Mouse (Mus musculus): ENCODE measurements around the gene Pnma3. TPM values are rescaled to one million over a fixed set of nuclear protein-coding genes. Genes with fewer than 3 reads are reported as not detected.
"Not testable (repeated sequence)": the region's sequence is repeated elsewhere in the genome, so short reads cannot be mapped to it uniquely, and the experiment has no call there.

Gene Pnma3
- total RNA-seq (2014; fragmentation: Nextera tagmentation) (not detected in 2 replicates), total RNA-seq (2017) (not detected in 2 replicates)

DNA sequence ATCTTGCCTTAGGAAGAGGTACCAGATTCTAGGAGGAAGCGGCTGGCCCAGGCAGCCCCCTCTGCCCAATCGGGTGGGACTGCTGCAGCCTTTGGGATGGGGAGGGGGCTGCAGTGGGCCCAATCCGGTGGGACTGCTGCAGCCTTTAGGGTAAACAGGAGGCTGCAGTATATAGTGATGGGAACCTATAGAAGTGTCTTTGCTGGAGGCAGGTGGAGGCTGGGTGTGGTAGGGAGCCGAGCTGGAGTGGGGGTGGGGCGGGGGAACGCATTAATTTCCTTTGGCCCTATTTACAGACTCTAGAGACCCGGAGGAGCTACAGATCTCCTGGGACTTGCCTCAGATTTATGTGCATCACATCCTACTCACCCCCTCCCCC lies at the start of gene Pnma3:
Gene Pnma3 (plus strand): TSS at position 373 of the 379 bp plus-strand sequence.
- no peak for ATAC-seq (replicated peaks; ENCODE audit: low FRiP score, low TSS enrichment, poor library complexity, severe bottlenecking)

GRCm38 (mm10) chrX:73037003-73037402 lies 27.6 kb upstream of the Pnma3 start, which contains the start of gene Pnma5:
TSS of gene Pnma5 (minus strand) at chrX:73037103.
- ATAC-seq (replicated peaks; ENCODE audit: low FRiP score, low TSS enrichment, poor library complexity, severe bottlenecking): no peak

DNA sequence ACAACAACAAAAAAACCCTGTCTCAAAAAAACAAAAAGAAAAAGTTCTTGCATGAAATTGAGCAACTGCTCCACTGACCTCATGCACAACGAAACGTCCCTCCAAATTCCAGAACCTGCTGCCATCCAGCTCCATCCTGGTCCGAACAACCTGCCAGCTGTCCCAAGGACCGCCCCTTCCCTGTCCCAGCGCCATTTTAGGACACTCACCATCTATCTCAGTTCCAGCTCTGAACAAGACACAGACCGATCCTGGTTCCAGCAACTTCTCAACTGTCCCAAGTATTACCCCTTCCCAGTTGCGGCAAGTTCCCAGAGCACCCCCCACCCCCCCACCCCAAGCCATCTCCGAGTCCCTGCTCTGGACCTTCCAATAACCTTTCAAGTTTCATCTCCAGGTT lies 25.8 kb upstream of the Pnma3 start:
- ATAC-seq (replicated peaks; ENCODE audit: low FRiP score, low TSS enrichment, poor library complexity, severe bottlenecking): no peak

- ATAC-seq (replicated peaks; ENCODE audit: low FRiP score, low TSS enrichment, poor library complexity, severe bottlenecking): no peak
These were observed 24.9 kb upstream of the Pnma3 start for GRCm38 (mm10) chrX:73039666-73040065.

DNA sequence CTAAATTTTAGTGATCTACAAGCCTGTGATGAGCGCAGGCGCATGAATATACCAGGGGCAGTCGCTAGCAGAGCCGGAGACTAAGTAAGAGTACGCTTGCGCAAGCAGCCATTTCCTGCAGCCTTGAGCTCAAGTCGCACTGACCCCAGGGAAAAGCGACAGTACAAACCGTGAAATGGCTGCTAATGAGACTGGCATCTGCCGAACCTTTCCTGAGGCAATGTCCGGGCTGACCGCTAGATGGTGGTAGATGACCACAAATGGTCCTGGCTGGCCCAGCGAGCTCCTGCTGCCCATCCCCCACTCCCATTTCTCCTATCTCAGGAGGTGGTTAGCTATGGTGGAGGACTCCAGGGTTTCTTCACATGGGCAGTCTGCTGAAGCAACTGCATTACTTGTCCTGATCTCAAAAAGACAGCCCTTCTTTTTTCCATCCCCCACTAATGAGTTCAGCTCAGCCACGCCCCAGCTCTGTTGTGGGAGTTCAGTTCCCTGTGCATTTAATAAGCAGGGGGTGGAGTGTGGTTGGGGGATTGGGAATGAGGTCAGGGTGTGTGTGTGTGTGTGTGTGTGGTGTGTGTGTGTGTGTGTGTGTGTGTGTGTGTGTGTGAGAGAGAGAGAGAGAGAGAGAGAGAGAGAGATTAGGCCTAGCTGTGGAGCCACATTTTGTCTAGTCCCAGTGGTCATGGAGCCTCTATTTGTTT lies 10.6 kb upstream of the Pnma3 start:
- ATAC-seq (replicated peaks; ENCODE audit: low FRiP score, low TSS enrichment, poor library complexity, severe bottlenecking): peak; percentile 95

GRCm38 (mm10) chrX:73061528-73061927 lies 3.1 kb upstream of the Pnma3 start:
- peak; percentile 55; the same call in 1 of the 2 replicates for ATAC-seq (replicated peaks; ENCODE audit: low FRiP score, low TSS enrichment, poor library complexity, severe bottlenecking)

DNA sequence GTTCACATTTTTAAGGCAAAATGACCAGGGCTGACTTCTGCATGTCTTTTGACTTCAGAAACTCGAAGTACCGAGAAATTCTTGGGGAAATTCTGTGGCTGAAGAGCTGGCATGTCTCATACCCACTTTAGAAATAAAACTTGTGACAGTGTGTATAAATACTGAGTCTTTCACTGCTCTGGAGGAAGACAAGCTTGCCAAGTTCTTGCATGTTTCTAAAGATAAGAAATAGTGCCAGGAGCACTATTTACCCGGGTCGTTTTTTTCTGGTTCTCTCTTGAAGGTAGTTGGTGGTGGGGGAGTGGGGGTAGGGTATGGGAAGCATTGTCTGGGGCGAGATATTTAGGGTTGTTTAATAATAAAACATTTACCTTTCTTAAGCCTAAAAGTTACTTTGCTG lies 2.3 kb upstream of the Pnma3 start:
- peak; percentile 63 for ATAC-seq (replicated peaks; ENCODE audit: low FRiP score, low TSS enrichment, poor library complexity, severe bottlenecking)

GRCm38 (mm10) chrX:73063512-73064414 lies 824 bp upstream of the Pnma3 start:
- no peak for ATAC-seq (replicated peaks; ENCODE audit: low FRiP score, low TSS enrichment, poor library complexity, severe bottlenecking)

- ATAC-seq (replicated peaks; ENCODE audit: low FRiP score, low TSS enrichment, poor library complexity, severe bottlenecking): not testable (repeated sequence)
These were observed 2.3 kb downstream of the Pnma3 start for GRCm38 (mm10) chrX:73066765-73067312.

DNA sequence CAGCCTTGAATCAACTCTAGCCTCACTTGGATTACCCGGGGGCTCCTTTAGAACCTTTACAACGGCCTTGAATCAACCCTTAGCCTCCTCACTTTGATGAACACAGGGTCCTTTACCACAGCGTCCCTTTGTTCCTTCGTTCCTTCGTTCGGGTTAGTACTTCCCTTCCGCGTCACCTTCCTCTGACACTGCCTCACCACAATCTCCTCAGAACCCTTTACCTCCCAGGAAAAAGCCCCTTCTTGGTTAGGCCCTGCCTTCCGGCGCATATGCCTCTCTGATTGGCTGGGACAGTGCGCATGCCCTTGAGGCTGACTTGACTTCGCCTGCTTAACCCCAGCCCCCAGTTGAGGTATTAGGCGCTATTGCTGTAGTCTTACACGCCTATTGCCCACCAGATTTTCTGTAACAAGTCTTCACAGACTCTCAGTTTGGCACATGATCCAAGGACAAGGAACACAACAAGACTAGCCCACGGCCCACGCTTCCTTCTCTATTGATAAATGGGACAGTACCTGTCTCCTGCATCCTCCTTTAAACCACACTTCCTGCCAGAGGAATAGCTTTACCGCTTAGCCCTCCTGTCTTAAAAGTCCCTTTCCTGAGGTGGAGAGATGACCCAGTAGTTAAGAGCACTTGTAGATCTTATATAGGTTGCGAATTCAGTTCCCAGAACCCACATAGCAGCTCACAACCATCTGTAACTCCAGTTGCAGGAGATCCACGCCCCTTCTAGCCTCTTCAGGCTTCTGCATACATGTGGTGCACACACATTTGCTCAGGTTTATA lies 17.9 kb downstream of the Pnma3 start, which contains the start of gene Xlr4a:
Gene Xlr4a (minus strand): TSS at position 212 of the 789 bp plus-strand sequence.
- ATAC-seq (replicated peaks; ENCODE audit: low FRiP score, low TSS enrichment, poor library complexity, severe bottlenecking): not testable (repeated sequence)

DNA sequence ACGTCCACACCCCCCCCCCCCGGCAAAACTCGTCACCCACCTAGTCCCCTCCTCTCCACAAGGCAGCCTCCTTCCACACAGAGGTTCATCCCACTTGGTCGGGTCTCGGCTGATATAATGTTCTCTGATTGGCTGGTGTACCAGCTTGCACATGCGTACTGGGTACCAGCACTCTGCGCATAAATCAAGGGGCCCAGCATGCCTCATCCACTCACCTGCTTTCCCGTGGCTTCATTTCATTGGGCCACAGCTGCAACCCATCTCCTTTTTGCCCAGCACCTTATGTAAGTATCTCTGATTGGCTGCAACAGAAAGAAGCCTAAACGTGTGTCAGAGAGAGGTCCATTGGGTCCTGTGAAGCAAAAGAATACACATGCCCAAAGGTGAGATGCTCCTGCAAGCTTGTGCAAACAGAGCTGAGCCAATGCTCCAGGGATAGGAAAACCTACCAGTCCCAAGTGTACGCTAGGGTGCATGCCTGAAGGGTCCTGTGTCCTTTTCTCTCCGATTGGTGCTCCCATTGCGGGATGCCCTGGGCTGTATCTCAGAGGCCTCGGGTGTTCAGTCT lies 32.4 kb downstream of the Pnma3 start, which contains the start of gene Xlr3a:
Gene Xlr3a (minus strand): TSS at position 155 of the 568 bp plus-strand sequence.
- not testable (repeated sequence) for ATAC-seq (replicated peaks; ENCODE audit: low FRiP score, low TSS enrichment, poor library complexity, severe bottlenecking)

DNA sequence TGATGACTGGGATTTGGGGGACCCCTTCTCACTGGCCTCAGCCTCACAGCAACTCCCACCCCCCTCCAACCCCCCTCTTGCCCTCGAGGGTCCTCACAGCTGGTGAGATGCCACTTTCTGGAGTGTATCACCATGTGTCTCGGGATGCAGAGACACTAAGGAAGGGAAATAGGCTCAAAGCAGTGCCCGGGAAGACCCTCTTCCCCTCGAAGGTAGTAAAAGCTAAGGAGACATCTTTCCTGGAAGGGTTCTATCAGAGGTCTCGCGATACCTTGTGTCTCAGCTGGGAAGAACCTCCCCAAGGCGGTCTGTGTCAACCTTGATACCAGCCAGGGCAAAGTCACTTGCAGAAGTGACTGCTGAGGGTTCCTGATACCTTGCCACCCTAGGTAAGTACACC lies 52.2 kb downstream of the Pnma3 start, which contains the start of gene Gm14685:
Gene Gm14685 (plus strand): TSS at position 301 of the 400 bp plus-strand sequence.
- ATAC-seq (replicated peaks; ENCODE audit: low FRiP score, low TSS enrichment, poor library complexity, severe bottlenecking): not testable (repeated sequence)

Other genes with a start within 250 kb of the Pnma3 start
- not detected in 2 replicates for gene Gabrq, start 239.6 kb upstream of the Pnma3 start, total RNA-seq (2014; fragmentation: Nextera tagmentation)
- not detected in 2 replicates for gene Gabrq, start 239.6 kb upstream of the Pnma3 start, total RNA-seq (2017)
- 40.3 and 76.2 TPM in 2 replicates for gene Cetn2, start 146.4 kb upstream of the Pnma3 start, total RNA-seq (2014; fragmentation: Nextera tagmentation)
- gene Cetn2, start 146.4 kb upstream of the Pnma3 start, total RNA-seq (2017): 90.8 and 114 TPM in 2 replicates
- gene Nsdhl, start 146.2 kb upstream of the Pnma3 start, total RNA-seq (2014; fragmentation: Nextera tagmentation): 12.9 and 16.6 TPM in 2 replicates
- gene Nsdhl, start 146.2 kb upstream of the Pnma3 start, total RNA-seq (2017): 22.1 and 22.2 TPM in 2 replicates
- gene Zfp185, start 77.4 kb upstream of the Pnma3 start, total RNA-seq (2014; fragmentation: Nextera tagmentation): 5.6 TPM in 1 of 2 replicates, not detected in the other
- not detected in 2 replicates for gene Zfp185, start 77.4 kb upstream of the Pnma3 start, total RNA-seq (2017)
- gene Pnma5, start 27.7 kb upstream of the Pnma3 start, total RNA-seq (2014; fragmentation: Nextera tagmentation): not detected in 2 replicates
- not detected in 2 replicates for gene Pnma5, start 27.7 kb upstream of the Pnma3 start, total RNA-seq (2017)
- gene Xlr4a, start 17.7 kb downstream of the Pnma3 start, total RNA-seq (2014; fragmentation: Nextera tagmentation): 12.6 and 21.7 TPM in 2 replicates
- 30.9 and 41.9 TPM in 2 replicates for gene Xlr4a, start 17.7 kb downstream of the Pnma3 start, total RNA-seq (2017)
- 1.2 and 4.0 TPM in 2 replicates for gene Xlr3a, start 32.3 kb downstream of the Pnma3 start, total RNA-seq (2014; fragmentation: Nextera tagmentation)
- gene Xlr3a, start 32.3 kb downstream of the Pnma3 start, total RNA-seq (2017): 15.0 TPM in 1 of 2 replicates, not detected in the other
- not detected in 2 replicates for gene Gm14685, start 52.3 kb downstream of the Pnma3 start, total RNA-seq (2014; fragmentation: Nextera tagmentation)
- not detected in 2 replicates for gene Gm14685, start 52.3 kb downstream of the Pnma3 start, total RNA-seq (2017)
- not detected in 2 replicates for gene Xlr5b, start 84.0 kb downstream of the Pnma3 start, total RNA-seq (2014; fragmentation: Nextera tagmentation)
- not detected in 2 replicates for gene Xlr5b, start 84.0 kb downstream of the Pnma3 start, total RNA-seq (2017)
- not detected in 2 replicates for gene DXBay18, start 84.7 kb downstream of the Pnma3 start, total RNA-seq (2014; fragmentation: Nextera tagmentation)
- not detected in 2 replicates for gene DXBay18, start 84.7 kb downstream of the Pnma3 start, total RNA-seq (2017)
- not detected in 2 replicates for gene Spin2d, start 112.2 kb downstream of the Pnma3 start, total RNA-seq (2014; fragmentation: Nextera tagmentation)
- not detected in 2 replicates for gene Spin2d, start 112.2 kb downstream of the Pnma3 start, total RNA-seq (2017)
- 4.8 and 10.8 TPM in 2 replicates for gene Xlr3b, start 127.4 kb downstream of the Pnma3 start, total RNA-seq (2014; fragmentation: Nextera tagmentation)
- 4.2 and 4.4 TPM in 2 replicates for gene Xlr3b, start 127.4 kb downstream of the Pnma3 start, total RNA-seq (2017)
- 41.2 TPM in 2 replicates for gene Xlr4b, start 149.5 kb downstream of the Pnma3 start, total RNA-seq (2014; fragmentation: Nextera tagmentation)
- gene Xlr4b, start 149.5 kb downstream of the Pnma3 start, total RNA-seq (2017): 23.1 and 29.2 TPM in 2 replicates
- 2.6 and 2.8 TPM in 2 replicates for gene F8a, start 163.5 kb downstream of the Pnma3 start, total RNA-seq (2014; fragmentation: Nextera tagmentation)
- gene F8a, start 163.5 kb downstream of the Pnma3 start, total RNA-seq (2017): 2.4 and 2.6 TPM in 2 replicates
- gene Xlr4c, start 178.3 kb downstream of the Pnma3 start, total RNA-seq (2014; fragmentation: Nextera tagmentation): 5.5 and 10.5 TPM in 2 replicates
- 24.6 and 34.2 TPM in 2 replicates for gene Xlr4c, start 178.3 kb downstream of the Pnma3 start, total RNA-seq (2017)
- gene Xlr3c, start 200.6 kb downstream of the Pnma3 start, total RNA-seq (2014; fragmentation: Nextera tagmentation): not detected in 2 replicates
- 0.69 TPM in 1 of 2 replicates, not detected in the other for gene Xlr3c, start 200.6 kb downstream of the Pnma3 start, total RNA-seq (2017)
- not detected in 2 replicates for gene Xlr5a, start 228.2 kb downstream of the Pnma3 start, total RNA-seq (2014; fragmentation: Nextera tagmentation)
- not detected in 2 replicates for gene Xlr5a, start 228.2 kb downstream of the Pnma3 start, total RNA-seq (2017)
- gene Xlr5c, start 228.2 kb downstream of the Pnma3 start, total RNA-seq (2014; fragmentation: Nextera tagmentation): not detected in 2 replicates
- gene Xlr5c, start 228.2 kb downstream of the Pnma3 start, total RNA-seq (2017): not detected in 2 replicates